Mouse (Mus musculus): ENCODE measurements around the gene Bcap29. TPM values are rescaled to one million over a fixed set of nuclear protein-coding genes. Genes with fewer than 3 reads are reported as not detected.

Bcap29 gene
- polyA plus RNA-seq (2015; fragmentation: Illumina TruSeq; extraction: RNeasy Lipid Tissue Mini Kit (QIAGEN cat#74804); ENCODE audit: insufficient read depth, low read depth, low replicate concordance): 2.9 TPM

GRCm38 (mm10) chr12:31634343-31635239 is at the start of gene Bcap29:
TSS of gene Bcap29 (minus strand) at chr12:31634658.

GRCm38 (mm10) chr12:31654197-31654964 is 19.9 kb upstream of the Bcap29 start, which contains the start of the genes Dus4l and Cog5:
TSS of gene Dus4l (minus strand) at chr12:31654826.
TSS of gene Cog5 (plus strand) at chr12:31654869.

Other genes with a start within 250 kb of the Bcap29 start
- not detected for gene Slc26a3, start 243.8 kb downstream of the Bcap29 start, polyA plus RNA-seq (2015; fragmentation: Illumina TruSeq; extraction: RNeasy Lipid Tissue Mini Kit (QIAGEN cat#74804); ENCODE audit: insufficient read depth, low read depth, low replicate concordance)
- gene Cbll1, start 135.0 kb downstream of the Bcap29 start, polyA plus RNA-seq (2015; fragmentation: Illumina TruSeq; extraction: RNeasy Lipid Tissue Mini Kit (QIAGEN cat#74804); ENCODE audit: insufficient read depth, low read depth, low replicate concordance): 2.6 TPM
- gene Slc26a4, start 74.7 kb downstream of the Bcap29 start, polyA plus RNA-seq (2015; fragmentation: Illumina TruSeq; extraction: RNeasy Lipid Tissue Mini Kit (QIAGEN cat#74804); ENCODE audit: insufficient read depth, low read depth, low replicate concordance): not detected
- 4.5 TPM for gene Dus4l, start 20.2 kb upstream of the Bcap29 start, polyA plus RNA-seq (2015; fragmentation: Illumina TruSeq; extraction: RNeasy Lipid Tissue Mini Kit (QIAGEN cat#74804); ENCODE audit: insufficient read depth, low read depth, low replicate concordance)
- gene Cog5, start 20.2 kb upstream of the Bcap29 start, polyA plus RNA-seq (2015; fragmentation: Illumina TruSeq; extraction: RNeasy Lipid Tissue Mini Kit (QIAGEN cat#74804); ENCODE audit: insufficient read depth, low read depth, low replicate concordance): 10.7 TPM
- not detected for gene Gpr22, start 79.3 kb upstream of the Bcap29 start, polyA plus RNA-seq (2015; fragmentation: Illumina TruSeq; extraction: RNeasy Lipid Tissue Mini Kit (QIAGEN cat#74804); ENCODE audit: insufficient read depth, low read depth, low replicate concordance)